Mouse (Mus musculus): ENCODE results near the gene Pigb.

GRCm38 (mm10) chr9:73063621-73064290, 23.6 kb upstream of the Pigb start:
- no peak for TF ChIP-seq CTCF (IDR thresholded peaks at IDR 0.05; ENCODE audit: borderline replicate concordance, insufficient read depth, low read length)
- TF ChIP-seq POLR2A (IDR thresholded peaks at IDR 0.05; ENCODE audit: low read depth, low read length) = no peak

Measured in embryonic fibroblast, embryonic 13.5 days (primary cell).